Mouse (Mus musculus) midbrain, embryonic 12.5 days (tissue): ENCODE measurements at regions not wholly inside any gene's neighbourhood (a gene's known extent, or its start where the extent isn't known, plus 50 kb on each side); places are given as distances from the start of the nearest gene placed in this dataset.
"Not testable (repeated sequence)": the region's sequence is repeated elsewhere in the genome, so short reads cannot be mapped to it uniquely, and the experiment has no call there.

ENCODE experiments used
- ATAC-seq: fragments of 200-750 bp; cut with Nextera tagmentation; 2 replicates; pipeline ENCODE4 v1.8.0; 2017; ENCODE audit warnings: low read depth, moderate TSS enrichment, moderate library complexity; ENCODE audit not compliant: low FRiP score
- H3K27ac ChIP-seq: fragments of 300-500 bp; sonication (generic); replicated peaks from 2 replicates; pipeline ENCODE4 v1.5.1; 2016; ENCODE audit warnings: mild to moderate bottlenecking
- H3K27me3 ChIP-seq: fragments of 300-500 bp; sonication (generic); 2 replicates; pipeline ENCODE4 v1.6.1; 2016; ENCODE audit warnings: mild to moderate bottlenecking
- H3K36me3 ChIP-seq: fragments of 300-500 bp; sonication (generic); 2 replicates; pipeline ENCODE4 v1.6.1; 2016
- H3K4me1 ChIP-seq: fragments of 300-500 bp; sonication (generic); 2 replicates; pipeline ENCODE4 v1.6.1; 2016
- H3K4me2 ChIP-seq: fragments of 300-500 bp; sonication (generic); replicated peaks from 2 replicates; pipeline ENCODE4 v1.6.1; 2016; ENCODE audit warnings: mild to moderate bottlenecking, moderate library complexity
- H3K4me3 ChIP-seq: fragments of 300-500 bp; sonication (generic); 2 replicates; pipeline ENCODE4 v1.5.1; 2016; ENCODE audit warnings: mild to moderate bottlenecking
- H3K9ac ChIP-seq: fragments of 300-500 bp; sonication (generic); replicated peaks from 2 replicates; pipeline ENCODE4 v1.6.1; 2016; ENCODE audit warnings: mild to moderate bottlenecking, moderate library complexity
- H3K9me3 ChIP-seq: fragments of 300-500 bp; sonication (generic); 2 replicates; pipeline ENCODE4 v1.6.1; 2016; ENCODE audit warnings: mild to moderate bottlenecking
- WGBS: fragments of 180-500 bp; shearing (Covaris S2); methylation state at CpG from one replicate; pipeline ENCODE4 v1.1.7; 2016; 5-methylcytosine and 5-hydroxymethylcytosine counted together

DNA sequence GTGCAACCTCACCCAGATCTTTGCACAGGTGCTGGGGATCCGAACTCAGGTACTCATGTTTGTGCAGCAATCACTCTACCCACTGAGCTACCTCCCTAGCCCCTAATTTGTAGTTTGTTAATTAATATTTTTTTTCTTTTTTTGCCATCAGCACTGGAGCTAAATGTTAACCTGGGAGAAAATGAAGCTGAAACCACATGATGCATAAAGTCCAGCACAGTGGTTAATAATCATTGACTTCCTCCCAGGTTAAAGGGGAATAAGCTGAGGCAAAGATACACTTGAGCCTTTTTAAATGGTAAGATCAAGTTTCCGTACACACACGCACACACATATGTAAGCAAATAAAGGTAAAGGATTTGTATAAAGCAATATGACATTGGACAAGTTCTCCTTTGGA lies 273.0 kb upstream of the Maf start:
- H3K27ac ChIP-seq = no peak overlapping the region
- no peaks in the 10 kb centered on the region for H3K4me1 ChIP-seq
- H3K36me3 ChIP-seq = no peaks in the 10 kb centered on the region
- no peak for ATAC-seq
- no peak overlapping the region for H3K4me2 ChIP-seq
- H3K4me3 ChIP-seq = no peak overlapping the region
- no peaks in the 10 kb centered on the region for H3K9me3 ChIP-seq
- WGBS = 92% methylated on average over 3 of the region's 3 CpGs
- no peaks in the 10 kb centered on the region for H3K27me3 ChIP-seq
- no peak overlapping the region for H3K9ac ChIP-seq

DNA sequence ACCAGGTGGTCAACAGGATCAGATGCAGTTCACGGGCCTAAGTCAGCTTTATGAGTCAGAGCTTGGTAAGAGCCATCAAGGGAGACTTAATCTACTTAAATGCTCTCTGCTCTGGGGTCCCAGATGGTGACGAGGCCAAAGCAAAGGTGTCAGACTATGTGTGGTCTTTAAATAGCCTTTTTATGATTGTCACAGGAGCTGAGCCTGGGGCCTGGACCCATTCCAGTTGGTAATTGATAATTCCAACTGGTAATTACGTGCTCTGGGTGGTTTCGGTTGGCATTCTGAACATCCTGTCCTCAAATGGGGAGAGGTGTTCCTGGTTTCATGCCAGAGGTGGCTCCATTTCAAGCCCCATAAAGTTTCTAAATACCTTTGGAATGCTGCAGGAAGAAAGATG lies 269.6 kb upstream of the Maf start:
- H3K4me1 ChIP-seq = no peaks in the 10 kb centered on the region
- H3K4me3 ChIP-seq = no peak overlapping the region
- H3K9me3 ChIP-seq = no peaks in the 10 kb centered on the region
- no peaks in the 10 kb centered on the region for H3K27me3 ChIP-seq
- ATAC-seq = no peak
- no peak overlapping the region for H3K27ac ChIP-seq
- H3K9ac ChIP-seq = no peak overlapping the region
- 83% methylated on average over 4 of the region's 4 CpGs for WGBS
- no peak overlapping the region for H3K4me2 ChIP-seq
- no peaks in the 10 kb centered on the region for H3K36me3 ChIP-seq

- H3K36me3 ChIP-seq = no peaks in the 10 kb centered on the region
- 82% methylated on average over 2 of the region's 2 CpGs for WGBS
- H3K4me2 ChIP-seq = no peak overlapping the region
- H3K4me1 ChIP-seq = no peaks in the 10 kb centered on the region
- no peak overlapping the region for H3K4me3 ChIP-seq
- no peak for ATAC-seq
- H3K9ac ChIP-seq = no peak overlapping the region
- H3K27me3 ChIP-seq = no peaks in the 10 kb centered on the region
- no peaks in the 10 kb centered on the region for H3K9me3 ChIP-seq
- no peak overlapping the region for H3K27ac ChIP-seq
Observed at GRCm38 (mm10) chr8:115974706-115975105, 267.1 kb upstream of the Maf start.

GRCm38 (mm10) chr8:115971351-115971750 lies 263.8 kb upstream of the Maf start:
- not testable (repeated sequence) for H3K9me3 ChIP-seq, H3K4me1 ChIP-seq, H3K36me3 ChIP-seq, H3K9ac ChIP-seq, ATAC-seq, H3K4me2 ChIP-seq, H3K27ac ChIP-seq, H3K4me3 ChIP-seq, H3K27me3 ChIP-seq
- WGBS = 89% methylated on average over 2 of the region's 2 CpGs

- no peaks in the 10 kb centered on the region for H3K27me3 ChIP-seq
- H3K36me3 ChIP-seq = no peaks in the 10 kb centered on the region
- H3K27ac ChIP-seq = no peak overlapping the region
- no peak overlapping the region for H3K4me3 ChIP-seq
- 81% methylated on average over 5 of the region's 5 CpGs for WGBS
- no peak overlapping the region for H3K9ac ChIP-seq
- no peak for ATAC-seq
- H3K4me1 ChIP-seq = no peaks in the 10 kb centered on the region
- H3K9me3 ChIP-seq = no peaks in the 10 kb centered on the region
- no peak overlapping the region for H3K4me2 ChIP-seq
Observed at GRCm38 (mm10) chr8:115968121-115968520, 260.5 kb upstream of the Maf start.

GRCm38 (mm10) chr8:115965981-115966380 lies 258.4 kb upstream of the Maf start:
- Histone ChIP-seq H3K9me3 (no peaks in the 10 kb centered on the region), H3K36me3 (no peaks in the 10 kb centered on the region), H3K4me2 (no peak overlapping the region), H3K9ac (no peak overlapping the region), H3K27ac (no peak overlapping the region), H3K4me3 (no peak overlapping the region), H3K27me3 (no peaks in the 10 kb centered on the region), H3K4me1 (no peaks in the 10 kb centered on the region)
- no peak for ATAC-seq
- WGBS = 87% methylated on average over 7 of the region's 7 CpGs

GRCm38 (mm10) chr8:115955371-115955770 lies 247.8 kb upstream of the Maf start:
- ATAC-seq = no peak
- Histone ChIP-seq H3K36me3 (no peaks in the 10 kb centered on the region), H3K9me3 (no peaks in the 10 kb centered on the region), H3K27me3 (no peaks in the 10 kb centered on the region), H3K27ac (no peak overlapping the region), H3K4me2 (no peak overlapping the region), H3K4me1 (no peaks in the 10 kb centered on the region), H3K4me3 (no peak overlapping the region), H3K9ac (no peak overlapping the region)
- 85% methylated on average over 5 of the region's 5 CpGs for WGBS

GRCm38 (mm10) chr8:115953783-115954470 lies 246.3 kb upstream of the Maf start:
- no peaks in the 10 kb centered on the region for H3K9me3 ChIP-seq
- 86% methylated on average over 7 of the region's 7 CpGs for WGBS
- no peaks in the 10 kb centered on the region for H3K36me3 ChIP-seq
- H3K4me2 ChIP-seq = no peak overlapping the region
- no peaks in the 10 kb centered on the region for H3K27me3 ChIP-seq
- no peak overlapping the region for H3K9ac ChIP-seq
- no peak overlapping the region for H3K4me3 ChIP-seq
- no peak for ATAC-seq
- no peaks in the 10 kb centered on the region for H3K4me1 ChIP-seq
- H3K27ac ChIP-seq = no peak overlapping the region

- H3K9me3 ChIP-seq = no peaks in the 10 kb centered on the region
- no peak overlapping the region for H3K9ac ChIP-seq
- no peaks in the 10 kb centered on the region for H3K4me1 ChIP-seq
- no peak overlapping the region for H3K4me2 ChIP-seq
- H3K36me3 ChIP-seq = no peaks in the 10 kb centered on the region
- no peaks in the 10 kb centered on the region for H3K27me3 ChIP-seq
- ATAC-seq = no peak
- H3K27ac ChIP-seq = no peak overlapping the region
- 95% methylated on average over 1 of the region's 1 CpGs for WGBS
- no peak overlapping the region for H3K4me3 ChIP-seq
Observed at GRCm38 (mm10) chr8:115952496-115952895, 244.9 kb upstream of the Maf start.

DNA sequence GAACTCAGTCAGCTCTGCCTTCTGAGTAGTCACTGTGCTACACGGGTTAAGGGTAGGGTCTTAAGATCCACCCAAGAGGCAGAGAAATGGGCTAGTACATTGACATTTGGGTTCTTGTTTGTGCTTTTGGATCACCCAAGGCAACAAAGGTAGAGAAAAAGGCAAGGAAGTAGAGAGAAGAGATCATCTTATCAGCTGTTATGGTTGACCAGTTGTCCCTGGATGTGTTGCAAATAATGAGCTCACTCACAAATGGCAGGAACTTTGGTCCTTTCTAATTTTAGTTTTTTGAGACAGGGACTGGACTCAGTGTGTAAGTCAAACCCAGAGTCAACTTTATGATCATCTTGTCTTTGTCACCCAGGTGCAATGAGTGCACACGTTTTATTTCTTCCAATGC lies 241.3 kb upstream of the Maf start:
- Histone ChIP-seq H3K27me3 (no peaks in the 10 kb centered on the region), H3K9me3 (no peaks in the 10 kb centered on the region), H3K27ac (no peak overlapping the region), H3K4me2 (no peak overlapping the region), H3K4me3 (no peak overlapping the region), H3K36me3 (no peaks in the 10 kb centered on the region), H3K9ac (no peak overlapping the region), H3K4me1 (no peaks in the 10 kb centered on the region)
- ATAC-seq = no peak
- 84% methylated on average over 2 of the region's 2 CpGs for WGBS

GRCm38 (mm10) chr8:115948036-115948435 lies 240.4 kb upstream of the Maf start:
- ATAC-seq = no peak
- WGBS = 80% methylated on average over 2 of the region's 2 CpGs

DNA sequence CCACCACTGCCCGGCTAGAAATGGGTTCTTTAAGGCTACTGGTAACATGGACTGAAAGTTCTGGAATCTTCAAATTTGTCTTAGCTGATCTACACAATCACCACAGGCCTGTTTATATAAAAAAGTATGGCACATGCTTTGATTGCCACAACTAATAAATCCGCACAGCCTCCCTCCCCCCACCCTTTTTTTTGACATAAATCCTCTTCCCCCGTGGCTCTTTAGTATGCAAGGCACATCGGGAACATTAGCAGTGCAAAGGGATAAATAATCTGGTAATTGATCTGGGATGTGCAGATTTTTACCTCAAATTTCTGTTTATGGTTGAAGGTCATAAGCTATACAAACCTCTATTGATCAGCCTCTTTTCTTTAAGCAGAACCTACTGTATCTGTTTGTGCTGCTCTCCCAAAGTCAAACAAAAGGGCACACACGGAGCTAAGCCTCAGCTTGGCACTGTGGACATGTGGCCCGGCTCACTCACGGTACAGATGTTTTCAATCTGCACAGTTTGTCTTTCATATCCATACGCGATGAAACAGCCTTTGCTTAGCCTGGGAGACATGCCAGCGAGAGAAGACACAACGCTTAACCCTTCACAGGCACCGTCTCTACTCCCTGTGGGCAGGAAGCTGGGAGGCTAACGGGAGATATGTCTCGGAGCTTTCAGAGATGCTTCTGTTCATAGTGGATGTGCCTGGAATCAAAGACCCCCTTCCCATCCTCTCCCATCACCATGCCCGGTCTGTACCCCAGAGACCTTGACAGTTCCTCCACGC lies 235.3 kb upstream of the Maf start:
- Histone ChIP-seq H3K4me1 (peaks cover 8% of the 10 kb centered on the region), H3K9me3 (no peaks in the 10 kb centered on the region), H3K27ac (no peak overlapping the region), H3K36me3 (no peaks in the 10 kb centered on the region), H3K9ac (no peak overlapping the region), H3K4me3 (no peak overlapping the region), H3K4me2 (no peak overlapping the region), H3K27me3 (no peaks in the 10 kb centered on the region)
- WGBS = 53% methylated on average over 16 of the region's 16 CpGs
- ATAC-seq = no peak

More at GRCm38 (mm10) chr8:115948036-115948435, 240.4 kb upstream of the Maf start:
- Histone ChIP-seq H3K4me3 (no peak overlapping the region), H3K9ac (no peak overlapping the region), H3K36me3 (no peaks in the 10 kb centered on the region), H3K9me3 (no peaks in the 10 kb centered on the region), H3K4me2 (no peak overlapping the region), H3K27ac (no peak overlapping the region), H3K4me1 (peaks cover 3% of the 10 kb centered on the region), H3K27me3 (no peaks in the 10 kb centered on the region)
